Mouse (Mus musculus): Measurements from ENCODE around the gene Nmb.

Nmb gene

GRCm38 (mm10) chr7:80900944-80901501 is 3.9 kb downstream of the Nmb start, which contains the start of gene Wdr73:
Gene Wdr73 (minus strand): TSS chr7:80901269.
- in situ Hi-C loops (cut with MseI, MboI), result no loop called here

- in situ Hi-C loops (cut with MseI, MboI), result no loop called here
These were observed 7.2 kb downstream of the Nmb start for GRCm38 (mm10) chr7:80897721-80898120.

- in situ Hi-C loops (cut with MseI, MboI), result no loop called here
These were observed 7.7 kb downstream of the Nmb start for GRCm38 (mm10) chr7:80897134-80897533.

- in situ Hi-C loops (cut with MseI, MboI), result no loop called here
These were observed 9.9 kb downstream of the Nmb start for GRCm38 (mm10) chr7:80894815-80895519.

GRCm38 (mm10) chr7:80894196-80894595 is 10.7 kb downstream of the Nmb start:
- in situ Hi-C loops (cut with MseI, MboI), result no loop called here

GRCm38 (mm10) chr7:80893753-80894129 is 11.1 kb downstream of the Nmb start:
- in situ Hi-C loops (cut with MseI, MboI), result no loop called here

GRCm38 (mm10) chr7:80893086-80893752 is 11.7 kb downstream of the Nmb start:
- in situ Hi-C loops (cut with MseI, MboI), result no loop called here

GRCm38 (mm10) chr7:80889841-80890241 is 15.0 kb downstream of the Nmb start:
- in situ Hi-C loops (cut with MseI, MboI), result loop anchor here (10.0 kb wide), 2 partner anchors 175 to 265 kb away; no protein-coding TSS in a partner anchor

GRCm38 (mm10) chr7:80889021-80889511 is 15.8 kb downstream of the Nmb start:
- in situ Hi-C loops (cut with MseI, MboI), result loop anchor here (10.0 kb wide), 2 partner anchors 176 to 266 kb away; no protein-coding TSS in a partner anchor

GRCm38 (mm10) chr7:80888595-80888994 is 16.3 kb downstream of the Nmb start:
- in situ Hi-C loops (cut with MseI, MboI), result loop anchor here (10.0 kb wide), 2 partner anchors 176 to 266 kb away; no protein-coding TSS in a partner anchor

- in situ Hi-C loops (cut with MseI, MboI), result loop anchor here (10.0 kb wide), 2 partner anchors 179 to 269 kb away; no protein-coding TSS in a partner anchor
These were observed 19.2 kb downstream of the Nmb start for GRCm38 (mm10) chr7:80885666-80886065.

GRCm38 (mm10) chr7:80882830-80883505 is 21.9 kb downstream of the Nmb start:
- in situ Hi-C loops (cut with MseI, MboI), result loop anchor here (10.0 kb wide), 2 partner anchors 182 to 272 kb away; no protein-coding TSS in a partner anchor

GRCm38 (mm10) chr7:80875727-80876126 is 29.1 kb downstream of the Nmb start:
- in situ Hi-C loops (cut with MseI, MboI), result no loop called here

GRCm38 (mm10) chr7:80873631-80874030 is 31.2 kb downstream of the Nmb start:
- in situ Hi-C loops (cut with MseI, MboI), result no loop called here

GRCm38 (mm10) chr7:80873038-80873437 is 31.8 kb downstream of the Nmb start:
- in situ Hi-C loops (cut with MseI, MboI), result no loop called here

- in situ Hi-C loops (cut with MseI, MboI), result no loop called here
These were observed 36.2 kb downstream of the Nmb start for GRCm38 (mm10) chr7:80868686-80869085.

GRCm38 (mm10) chr7:80866514-80867147 is 38.2 kb downstream of the Nmb start:
- in situ Hi-C loops (cut with MseI, MboI), result no loop called here

- in situ Hi-C loops (cut with MseI, MboI), result no loop called here
These were observed 39.4 kb downstream of the Nmb start for GRCm38 (mm10) chr7:80865521-80865920.

- in situ Hi-C loops (cut with MseI, MboI), result no loop called here
These were observed 40.0 kb downstream of the Nmb start for GRCm38 (mm10) chr7:80864831-80865230.

GRCm38 (mm10) chr7:80864151-80864550 is 40.7 kb downstream of the Nmb start:
- in situ Hi-C loops (cut with MseI, MboI), result no loop called here

- in situ Hi-C loops (cut with MseI, MboI), result no loop called here
These were observed 41.4 kb downstream of the Nmb start for GRCm38 (mm10) chr7:80863520-80863919.
